7 mouse cellular contexts compared by ENCODE assay signal in the genomic region with DNA sequence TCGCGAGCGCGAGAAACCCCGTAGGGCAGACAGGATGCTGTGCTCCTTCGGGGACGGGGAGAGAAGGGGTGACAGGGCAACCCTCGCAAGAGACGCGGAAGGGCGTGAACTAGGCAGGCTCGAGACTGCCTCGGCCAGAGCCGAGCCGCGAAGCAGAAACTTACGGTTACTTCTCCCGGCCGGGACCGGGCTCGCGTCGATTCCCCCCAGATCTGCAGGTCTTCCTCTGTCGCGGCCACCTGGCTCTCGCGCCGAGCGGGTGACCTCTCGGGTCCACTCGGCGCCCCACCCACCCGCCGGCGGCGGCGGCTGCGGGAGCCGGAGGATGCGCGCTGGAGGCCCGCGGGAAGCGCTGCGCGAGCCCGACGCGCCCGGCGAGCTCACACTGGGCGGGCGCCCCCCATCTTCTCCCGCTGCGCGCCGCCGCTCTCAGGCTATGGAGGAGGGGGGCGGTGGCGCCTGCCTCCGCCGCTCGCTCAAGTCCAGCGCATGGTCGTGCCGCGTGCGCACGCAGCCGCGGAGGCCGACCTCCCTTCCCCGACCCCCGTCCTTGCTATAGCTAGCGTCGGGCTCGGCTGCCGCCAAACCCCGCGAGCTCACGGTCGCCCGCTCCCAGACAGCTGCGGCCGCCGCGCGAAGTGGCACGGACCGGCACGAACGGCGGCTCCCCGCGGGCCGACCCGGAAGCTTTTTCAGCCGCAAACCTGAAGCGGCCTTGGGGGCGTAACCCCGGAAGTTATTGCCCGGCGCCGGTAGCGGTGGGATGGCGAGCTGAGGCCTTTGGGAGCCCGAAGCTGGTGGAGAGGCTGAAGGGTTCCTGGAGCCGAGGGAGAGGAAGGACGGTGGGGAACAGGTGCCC. TPM values are rescaled to one million over a fixed set of nuclear protein-coding genes. Genes with fewer than 3 reads are reported as not detected.
DNase-seq lines count a peak whose midpoint lies in the region; ATAC-seq lines count a peak whose summit lies in the region.

Gene Ankib1, minus strand, starts transcription at position 493 of the 859 bp plus-strand sequence.
Gene Krit1, plus strand, starts transcription at position 752 of the 859 bp plus-strand sequence.

- H3K27me3 ChIP-seq in intestine, embryonic 16.5 days (replicated peaks; ENCODE audit: control insufficient read depth, insufficient read depth, low read length) = no peaks in the 10 kb centered on the region
- H3K27me3 ChIP-seq in midbrain, embryonic 11.5 days (ENCODE audit: control insufficient read depth, insufficient read depth, low read length) = no peaks in the 10 kb centered on the region

- under 1% methylated on average over 108 of the region's 109 CpGs for WGBS in intestine, embryonic 16.5 days
- WGBS in midbrain, embryonic 11.5 days = under 1% methylated on average over 100 of the region's 109 CpGs

- H3K36me3 ChIP-seq in intestine, embryonic 16.5 days (ENCODE audit: control insufficient read depth, insufficient read depth, low read length) = no peaks in the 10 kb centered on the region
- H3K36me3 ChIP-seq in midbrain, embryonic 11.5 days (ENCODE audit: control insufficient read depth, insufficient read depth, low read length) = no peaks in the 10 kb centered on the region

- intact Hi-C loops in gastrocnemius, postnatal 36 days (cut with DNase I) = loop anchor here (2.0 kb wide), 1 partner anchor 156 kb away; no protein-coding TSS in a partner anchor
- intact Hi-C loops in left cerebral cortex, postnatal 36 days (cut with DNase I) = loop anchor here (2.0 to 5.0 kb wide), 2 partner anchors 70 to 156 kb away; no protein-coding TSS in a partner anchor

- H3K4me3 ChIP-seq in intestine, embryonic 16.5 days (ENCODE audit: low read length) = peak within 1 kb of the TSS; percentile 72
- H3K4me3 ChIP-seq in midbrain, embryonic 11.5 days (ENCODE audit: low read depth, low read length) = peak within 1 kb of the TSS; percentile 64

- H3K9me3 ChIP-seq in intestine, embryonic 16.5 days (ENCODE audit: control insufficient read depth, low read length) = no peaks in the 10 kb centered on the region
- H3K9me3 ChIP-seq in midbrain, embryonic 11.5 days (ENCODE audit: control insufficient read depth, low read length) = no peaks in the 10 kb centered on the region

- H3K4me2 ChIP-seq in intestine, embryonic 16.5 days (ENCODE audit: low read depth, low read length) = peak within 1 kb of the TSS; percentile 89
- H3K4me2 ChIP-seq in midbrain, embryonic 11.5 days = peak within 1 kb of the TSS; percentile 92

- DNase-seq in adrenal gland, adult 18-20 months (ENCODE audit: low spot score in 2 of 2) = peak; percentile 86 to 91
- peak; percentile 93 for DNase-seq in embryo, embryonic 11 days
- peak; percentile 84 to 85 for DNase-seq in gastrocnemius, postnatal 36 days
- DNase-seq in left cerebral cortex, postnatal 36 days (ENCODE audit: low spot score in 2 of 2) = peak; percentile 94
- peak; percentile 99 for DNase-seq in midbrain, embryonic 11.5 days (ENCODE audit: low spot score, missing footprints)
- DNase-seq in skeletal muscle tissue, adult 2 months (ENCODE audit: low read depth, low spot score) = peak; percentile 70

- peaks cover 10% of the 10 kb centered on the region for H3K4me1 ChIP-seq in intestine, embryonic 16.5 days (ENCODE audit: control insufficient read depth, insufficient read depth, low read length)
- peaks cover 7% of the 10 kb centered on the region; the same call in 1 of the 2 replicates for H3K4me1 ChIP-seq in midbrain, embryonic 11.5 days (ENCODE audit: control insufficient read depth, insufficient read depth, low read length)

- H3K27ac ChIP-seq in intestine, embryonic 16.5 days (ENCODE audit: low read length) = peak within 1 kb of the TSS; percentile 83
- peak within 1 kb of the TSS; percentile 77 for H3K27ac ChIP-seq in midbrain, embryonic 11.5 days (ENCODE audit: low read depth, low read length)

- peak within 1 kb of the TSS; percentile 85 for H3K9ac ChIP-seq in intestine, embryonic 16.5 days (ENCODE audit: low read depth, low read length)
- H3K9ac ChIP-seq in midbrain, embryonic 11.5 days (ENCODE audit: low read length) = peak within 1 kb of the TSS; percentile 72

- ATAC-seq in intestine, embryonic 16.5 days = peak; percentile 94
- peak; percentile 95 for ATAC-seq in midbrain, embryonic 11.5 days (ENCODE audit: low FRiP score)

RNA-seq across cellular contexts. Expression of gene Ankib1, which starts in this region (rescaled TPM):
- total RNA-seq in adrenal gland, adult 18-20 months (2021) = 10 to 100 TPM; 53.7 to 84.6 TPM
- total RNA-seq in gastrocnemius, postnatal 36 days (2021) = 10 to 100 TPM; 14.6 to 15.2 TPM
- polyA plus RNA-seq in intestine, embryonic 16.5 days (2015; fragmentation: Nextera tagmentation; extraction: Ambion mirVana) = 5.0 and 5.8 TPM in 2 replicates
- 100 to 1,000 TPM; 106 to 111 TPM for total RNA-seq in left cerebral cortex, postnatal 36 days (2021)
- 15.0 and 15.9 TPM in 2 replicates for polyA plus RNA-seq in midbrain, embryonic 11.5 days (2014; fragmentation: Nextera tagmentation; extraction: Ambion mirVana)

RNA-seq across cellular contexts. Expression of gene Krit1, which starts in this region (rescaled TPM):
- total RNA-seq in adrenal gland, adult 18-20 months (2021) = 10 to 100 TPM; 43.7 to 52.4 TPM
- total RNA-seq in gastrocnemius, postnatal 36 days (2021) = 10 to 100 TPM; 13.7 to 14.5 TPM
- 27.5 and 29.2 TPM in 2 replicates for polyA plus RNA-seq in intestine, embryonic 16.5 days (2015; fragmentation: Nextera tagmentation; extraction: Ambion mirVana)
- total RNA-seq in left cerebral cortex, postnatal 36 days (2021) = 10 to 100 TPM; 40.1 to 67.3 TPM
- 68.0 and 77.8 TPM in 2 replicates for polyA plus RNA-seq in midbrain, embryonic 11.5 days (2014; fragmentation: Nextera tagmentation; extraction: Ambion mirVana)

Comparison
In these comparisons a context has a peak if more than half of its experiments do, and no peak if none do; other contexts are left out.
1. Peak in every context shown above with its lines: DNase-seq, ATAC-seq, H3K4me3 ChIP-seq and H3K27ac ChIP-seq.